Mouse (Mus musculus): ENCODE data around the gene Gm45837. TPM values are rescaled to one million over a fixed set of nuclear protein-coding genes. Genes with fewer than 3 reads are reported as not detected.

Gene Gm45837
- polyA plus RNA-seq, 1 experiment from 2014 or later, result not detected

DNA sequence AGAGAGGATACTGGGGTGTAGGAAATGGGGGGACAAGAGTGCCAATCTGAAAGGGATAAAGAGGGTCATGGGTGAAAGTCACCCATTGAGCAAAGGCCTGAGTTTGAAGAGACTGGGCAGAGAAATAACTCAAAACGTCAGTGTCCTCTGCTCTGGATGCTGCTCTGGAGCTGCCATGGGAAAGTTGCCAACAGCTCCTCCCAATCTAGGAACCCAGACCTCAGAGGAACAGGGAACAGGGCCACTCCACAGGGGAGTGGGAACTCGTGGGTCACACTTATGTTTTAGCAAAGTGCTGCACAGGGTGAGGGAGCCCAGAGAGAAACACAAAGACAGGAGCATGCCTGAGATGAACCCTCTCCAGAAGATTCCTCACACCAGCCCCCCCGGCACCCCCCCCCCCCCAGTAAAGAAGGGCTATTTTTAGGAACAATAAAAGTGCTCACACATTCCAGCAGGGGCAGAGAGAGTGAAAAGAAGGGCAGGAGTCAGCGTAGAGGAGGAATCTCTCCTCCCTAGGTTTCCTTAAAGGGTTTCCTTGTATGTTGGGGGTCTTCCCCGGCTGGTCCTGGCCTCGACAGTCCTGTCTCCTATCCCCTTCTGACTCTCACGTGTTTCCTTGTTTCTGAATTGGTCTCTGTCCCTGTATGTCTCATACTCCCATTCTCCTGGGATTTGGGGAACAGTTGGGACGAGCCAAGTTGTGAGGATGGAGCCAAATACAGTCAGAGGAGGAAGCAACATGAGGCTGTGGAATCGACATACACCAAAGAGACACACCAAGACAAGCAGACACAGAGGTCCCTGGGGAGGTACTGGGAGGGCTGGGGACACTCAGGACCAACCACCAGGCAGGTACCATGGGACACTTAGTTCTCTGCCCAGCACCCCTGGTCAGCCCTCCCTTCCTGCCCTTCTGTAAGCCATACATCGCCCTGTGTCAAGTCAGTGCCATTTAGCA is 62.2 kb downstream of the Gm45837 start:
- Histone ChIP-seq H3K4me3 (no peak overlapping the region), H3K27ac (replicated peaks) (no peak overlapping the region), H3K9me3 (no peaks in the 10 kb centered on the region), H3K4me1 (no peaks in the 10 kb centered on the region; the same call in 1 of the 2 replicates), H3K9ac (replicated peaks) (no peak overlapping the region), H3K27me3 (no peaks in the 10 kb centered on the region), H3K4me2 (replicated peaks) (no peak overlapping the region), H3K36me3 (no peaks in the 10 kb centered on the region)
- 65% methylated on average over 10 of the region's 10 CpGs for WGBS
- ATAC-seq (ENCODE audit: low FRiP score, low read depth), result no peak

GRCm38 (mm10) chr7:101474399-101474811 is 63.7 kb downstream of the Gm45837 start:
- Histone ChIP-seq H3K27me3 (no peaks in the 10 kb centered on the region), H3K4me2 (replicated peaks) (no peak overlapping the region), H3K4me1 (no peaks in the 10 kb centered on the region; the same call in 1 of the 2 replicates), H3K9me3 (no peaks in the 10 kb centered on the region), H3K4me3 (no peak overlapping the region), H3K36me3 (no peaks in the 10 kb centered on the region), H3K27ac (replicated peaks) (no peak overlapping the region), H3K9ac (replicated peaks) (no peak overlapping the region)
- 92% methylated on average over 5 of the region's 5 CpGs for WGBS
- no peak for ATAC-seq (ENCODE audit: low FRiP score, low read depth)

DNA sequence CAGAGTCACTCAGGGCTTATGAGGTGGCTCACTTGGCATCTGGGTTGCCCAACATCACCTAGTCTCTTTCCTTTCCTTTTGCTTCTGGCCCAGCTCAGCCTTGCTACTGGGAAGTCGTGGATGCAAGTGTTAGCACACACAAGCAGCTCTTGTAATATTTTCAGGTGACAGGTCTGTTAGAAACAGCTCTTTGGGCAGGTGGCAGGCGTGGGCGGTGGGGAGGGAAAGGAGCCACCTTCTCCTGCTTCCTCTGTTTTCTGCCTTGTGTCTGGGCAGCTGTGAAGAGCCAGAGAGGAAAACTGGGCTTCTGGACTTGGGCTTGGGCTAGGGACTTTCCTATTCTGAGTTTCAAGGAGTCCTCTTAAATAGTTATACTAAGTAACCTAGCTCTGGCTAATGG is 65.3 kb downstream of the Gm45837 start:
- no peak overlapping the region for H3K4me3 ChIP-seq

DNA sequence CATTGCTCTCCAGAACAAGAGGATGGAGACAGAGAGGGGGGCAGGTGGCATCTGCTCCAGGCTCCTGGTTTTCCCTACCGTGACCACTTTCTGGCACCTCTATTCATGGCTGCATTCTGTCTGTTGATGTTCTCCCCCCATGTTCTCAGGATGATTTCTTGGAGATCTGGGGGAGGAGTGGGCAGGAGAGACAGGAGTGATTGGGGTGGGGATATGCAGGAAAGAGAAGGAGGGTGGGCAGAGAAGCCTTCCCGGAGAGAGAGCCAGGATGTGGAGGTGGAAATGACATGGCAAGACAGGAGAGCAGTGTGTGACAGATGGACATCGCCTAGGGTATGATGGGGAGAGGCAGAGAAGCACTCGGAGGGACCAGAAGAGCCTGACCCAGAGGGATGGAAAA is 65.8 kb downstream of the Gm45837 start:
- no peaks in the 10 kb centered on the region for H3K27me3 ChIP-seq
- no peaks in the 10 kb centered on the region for H3K36me3 ChIP-seq
- H3K27ac ChIP-seq (replicated peaks), result no peak overlapping the region
- no peaks in the 10 kb centered on the region for H3K9me3 ChIP-seq
- no peak overlapping the region for H3K4me2 ChIP-seq (replicated peaks)
- 84% methylated on average over 4 of the region's 4 CpGs for WGBS
- no peak for ATAC-seq (ENCODE audit: low FRiP score, low read depth)
- H3K4me1 ChIP-seq, result no peaks in the 10 kb centered on the region; the same call in 1 of the 2 replicates
- H3K4me3 ChIP-seq, result no peak overlapping the region
- no peak overlapping the region for H3K9ac ChIP-seq (replicated peaks)

More for the DNA sequence above, 65.3 kb downstream of the Gm45837 start:
- H3K27me3 ChIP-seq, result no peaks in the 10 kb centered on the region
- no peak overlapping the region for H3K9ac ChIP-seq (replicated peaks)
- no peak for ATAC-seq (ENCODE audit: low FRiP score, low read depth)
- no peaks in the 10 kb centered on the region for H3K36me3 ChIP-seq
- H3K4me1 ChIP-seq, result no peaks in the 10 kb centered on the region; the same call in 1 of the 2 replicates
- H3K9me3 ChIP-seq, result no peaks in the 10 kb centered on the region
- H3K4me2 ChIP-seq (replicated peaks), result no peak overlapping the region
- WGBS, result 80% methylated on average over 3 of the region's 3 CpGs
- no peak overlapping the region for H3K27ac ChIP-seq (replicated peaks)

GRCm38 (mm10) chr7:101477200-101477599 is 66.5 kb downstream of the Gm45837 start:
- Histone ChIP-seq H3K36me3 (no peaks in the 10 kb centered on the region), H3K4me3 (no peak overlapping the region), H3K9me3 (no peaks in the 10 kb centered on the region), H3K4me2 (replicated peaks) (no peak overlapping the region), H3K9ac (replicated peaks) (no peak overlapping the region), H3K4me1 (no peaks in the 10 kb centered on the region; the same call in 1 of the 2 replicates), H3K27ac (replicated peaks) (no peak overlapping the region), H3K27me3 (no peaks in the 10 kb centered on the region)
- no peak for ATAC-seq (ENCODE audit: low FRiP score, low read depth)
- WGBS, result 45% methylated on average over 5 of the region's 5 CpGs

DNA sequence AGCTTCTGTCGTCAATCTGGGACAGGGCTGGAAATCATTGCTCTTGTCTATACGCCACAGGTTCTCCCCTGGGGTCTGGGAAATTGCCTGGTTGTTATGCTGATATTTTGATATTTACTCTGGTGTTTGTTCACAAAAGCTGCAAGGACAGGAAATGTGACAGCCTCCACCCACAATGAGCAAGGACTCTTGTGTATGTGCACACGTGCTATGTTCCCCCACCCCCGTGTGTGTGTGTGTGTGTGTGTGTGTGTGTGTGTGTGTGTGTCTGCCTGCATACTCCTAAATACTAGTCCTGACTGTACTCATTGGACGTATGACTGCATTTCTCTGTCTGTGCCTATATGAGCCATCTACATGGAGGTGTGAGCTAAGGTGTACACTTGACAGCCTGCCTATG is 67.4 kb downstream of the Gm45837 start:
- WGBS, result 77% methylated on average over 5 of the region's 5 CpGs

GRCm38 (mm10) chr7:101479841-101480240 is 69.2 kb downstream of the Gm45837 start:
- H3K27me3 ChIP-seq, result no peaks in the 10 kb centered on the region
- H3K36me3 ChIP-seq, result no peaks in the 10 kb centered on the region
- 72% methylated on average over 4 of the region's 4 CpGs for WGBS
- no peak for ATAC-seq (ENCODE audit: low FRiP score, low read depth)
- no peak overlapping the region for H3K4me2 ChIP-seq (replicated peaks)
- H3K27ac ChIP-seq (replicated peaks), result no peak overlapping the region
- no peaks in the 10 kb centered on the region for H3K9me3 ChIP-seq
- H3K9ac ChIP-seq (replicated peaks), result no peak overlapping the region
- no peaks in the 10 kb centered on the region; the same call in 1 of the 2 replicates for H3K4me1 ChIP-seq
- no peak overlapping the region for H3K4me3 ChIP-seq

More for the DNA sequence above, 67.4 kb downstream of the Gm45837 start:
- no peak overlapping the region for H3K4me3 ChIP-seq
- H3K4me1 ChIP-seq, result no peaks in the 10 kb centered on the region; the same call in 1 of the 2 replicates
- H3K9me3 ChIP-seq, result no peaks in the 10 kb centered on the region
- no peaks in the 10 kb centered on the region for H3K27me3 ChIP-seq
- no peak overlapping the region for H3K27ac ChIP-seq (replicated peaks)
- ATAC-seq (ENCODE audit: low FRiP score, low read depth), result no peak
- no peaks in the 10 kb centered on the region for H3K36me3 ChIP-seq
- H3K4me2 ChIP-seq (replicated peaks), result no peak overlapping the region
- H3K9ac ChIP-seq (replicated peaks), result no peak overlapping the region

- 55% methylated on average over 6 of the region's 6 CpGs for WGBS
- Histone ChIP-seq H3K4me2 (replicated peaks) (no peak overlapping the region), H3K4me1 (no peaks in the 10 kb centered on the region; the same call in 1 of the 2 replicates), H3K9ac (replicated peaks) (no peak overlapping the region), H3K9me3 (no peaks in the 10 kb centered on the region), H3K4me3 (no peak overlapping the region), H3K36me3 (no peaks in the 10 kb centered on the region), H3K27me3 (no peaks in the 10 kb centered on the region), H3K27ac (replicated peaks) (no peak overlapping the region)
- no peak for ATAC-seq (ENCODE audit: low FRiP score, low read depth)
These were observed 70.0 kb downstream of the Gm45837 start for GRCm38 (mm10) chr7:101480671-101481070.

DNA sequence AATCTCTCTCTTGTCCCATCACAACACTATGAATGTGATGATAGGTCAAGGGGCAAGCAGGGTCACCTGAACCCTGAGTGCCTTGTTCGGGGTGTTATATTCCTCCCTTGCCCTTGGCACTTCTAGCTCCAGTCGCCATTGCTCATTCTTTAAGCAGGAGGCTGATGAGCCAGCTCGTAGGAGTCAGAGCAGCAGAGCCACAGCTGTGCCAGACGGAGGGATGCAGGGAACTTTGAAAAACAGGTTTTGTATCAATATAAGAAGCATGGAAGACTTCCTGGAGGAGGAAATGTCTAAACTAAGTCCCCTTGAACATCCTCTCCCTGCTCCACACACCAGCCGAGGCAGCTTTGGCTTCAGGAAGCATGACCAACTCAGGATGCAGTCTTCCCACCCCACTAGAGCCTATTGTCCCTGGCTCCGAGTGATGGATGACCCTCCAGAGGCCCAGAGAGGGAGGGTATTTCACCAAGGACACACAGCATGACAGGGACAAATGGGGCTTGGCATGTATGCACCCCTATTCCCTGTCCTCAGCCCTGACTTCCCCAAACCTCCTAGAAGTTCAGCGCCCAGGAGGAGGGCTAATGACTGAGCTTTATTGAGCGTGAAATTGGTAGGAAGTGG is 71.3 kb downstream of the Gm45837 start:
- H3K27me3 ChIP-seq, result no peaks in the 10 kb centered on the region
- no peak for ATAC-seq (ENCODE audit: low FRiP score, low read depth)
- H3K9me3 ChIP-seq, result no peaks in the 10 kb centered on the region
- H3K9ac ChIP-seq (replicated peaks), result no peak overlapping the region
- WGBS, result 70% methylated on average over 8 of the region's 8 CpGs
- H3K36me3 ChIP-seq, result no peaks in the 10 kb centered on the region
- H3K4me3 ChIP-seq, result no peak overlapping the region
- no peak overlapping the region for H3K4me2 ChIP-seq (replicated peaks)
- no peak overlapping the region for H3K27ac ChIP-seq (replicated peaks)
- H3K4me1 ChIP-seq, result no peaks in the 10 kb centered on the region

GRCm38 (mm10) chr7:101482499-101483081 is 71.9 kb downstream of the Gm45837 start:
- Histone ChIP-seq H3K9ac (replicated peaks) (no peak overlapping the region), H3K27ac (replicated peaks) (no peak overlapping the region), H3K36me3 (no peaks in the 10 kb centered on the region), H3K27me3 (no peaks in the 10 kb centered on the region), H3K9me3 (no peaks in the 10 kb centered on the region), H3K4me2 (replicated peaks) (no peak overlapping the region), H3K4me1 (no peaks in the 10 kb centered on the region), H3K4me3 (no peak overlapping the region)
- ATAC-seq (ENCODE audit: low FRiP score, low read depth), result no peak
- WGBS, result 82% methylated on average over 9 of the region's 9 CpGs

GRCm38 (mm10) chr7:101483498-101484115 is 72.9 kb downstream of the Gm45837 start:
- Histone ChIP-seq H3K9me3 (no peaks in the 10 kb centered on the region), H3K4me1 (no peaks in the 10 kb centered on the region), H3K4me2 (replicated peaks) (no peak overlapping the region), H3K36me3 (no peaks in the 10 kb centered on the region), H3K9ac (replicated peaks) (no peak overlapping the region), H3K27ac (replicated peaks) (no peak overlapping the region), H3K4me3 (no peak overlapping the region), H3K27me3 (no peaks in the 10 kb centered on the region)
- 74% methylated on average over 9 of the region's 9 CpGs for WGBS
- ATAC-seq (ENCODE audit: low FRiP score, low read depth), result no peak

Data from midbrain, embryonic 12.5 days (tissue).